Mouse (Mus musculus) liver, adult 2 months (tissue): ENCODE data around the gene D11Wsu47e. TPM values are rescaled to one million over a fixed set of nuclear protein-coding genes. Genes with fewer than 3 reads are reported as not detected.
"Not testable (repeated sequence)": the region's sequence is repeated elsewhere in the genome, so short reads cannot be mapped to it uniquely, and the experiment has no call there.

Experiments
- DNase-seq: peaks from one replicate; pipeline ENCODE4 v3.0.0-alpha.2; 2011; ENCODE audit warnings: low read depth, low spot score; ENCODE audit errors: extremely low read depth
- H3K27ac ChIP-seq: fragments of 200-500 bp; replicated peaks from 2 replicates; pipeline ENCODE4 v1.5.1; 2012; ENCODE audit warnings: low read depth, mild to moderate bottlenecking, control low read depth, inconsistent platforms, low read length; ENCODE audit not compliant: insufficient read depth
- H3K27me3 ChIP-seq: fragments of 200-500 bp; 2 replicates; pipeline ENCODE4 v1.6.1; 2012; ENCODE audit warnings: mild to moderate bottlenecking, moderate library complexity, low read length, inconsistent platforms; ENCODE audit not compliant: control insufficient read depth, insufficient read depth
- H3K36me3 ChIP-seq: fragments of 200-500 bp; 2 replicates; pipeline ENCODE4 v1.6.1; 2012; ENCODE audit warnings: low read length, inconsistent platforms; ENCODE audit not compliant: control insufficient read depth, insufficient read depth
- H3K4me1 ChIP-seq: fragments of 200-500 bp; 2 replicates; pipeline ENCODE4 v1.6.1; 2011; ENCODE audit warnings: low read length; ENCODE audit not compliant: control insufficient read depth, insufficient read depth
- H3K4me3 ChIP-seq: fragments of 200-500 bp; 2 replicates; pipeline ENCODE4 v1.5.1; 2011; ENCODE audit warnings: low read depth, mild to moderate bottlenecking, control low read depth, low read length, moderate library complexity; ENCODE audit not compliant: insufficient read depth
- H3K79me2 ChIP-seq: fragments of 200-500 bp; 2 replicates; pipeline ENCODE4 v1.6.1; 2012; ENCODE audit warnings: inconsistent platforms, mild to moderate bottlenecking, low read length, moderate library complexity; ENCODE audit not compliant: control insufficient read depth, insufficient read depth
- H3K9ac ChIP-seq: fragments of 200-500 bp; 2 replicates; pipeline ENCODE4 v1.6.1; 2012; ENCODE audit warnings: low read depth, mild to moderate bottlenecking, control low read depth, inconsistent platforms, low read length
- CTCF ChIP-seq: fragments of 200-500 bp; IDR thresholded peaks from 2 replicates; pipeline ENCODE4 v1.5.1; 2011; ENCODE audit warnings: low read depth, low read length, control low read depth
- POLR2A ChIP-seq: fragments of 200-500 bp; IDR thresholded peaks from 2 replicates; pipeline ENCODE4 v1.6.1; 2011; ENCODE audit warnings: low read length, control low read depth; ENCODE audit not compliant: insufficient read depth; ENCODE audit errors: extremely low read depth
- WGBS: fragments of 180-500 bp; shearing (Covaris S2); methylation state at CpG from one replicate; pipeline ENCODE4 v1.1.7; 2018; 5-methylcytosine and 5-hydroxymethylcytosine counted together
- polyA plus RNA-seq: library from polyadenylated mRNA; depleted of rRNA; stranded (reverse); fragments of >200 nt; gene quantifications from 2 replicates; pipeline ENCODE4 v1.2.3, GENCODE M21; 2012
- total RNA-seq: library from RNA; depleted of rRNA; stranded (reverse); fragments of >200 nt; gene quantifications from 2 replicates; pipeline ENCODE4 v1.2.3, GENCODE M21; 2014

Gene D11Wsu47e
- total and polyA plus RNA-seq, 2 experiments: 4.1 to 4.5 TPM

- H3K9ac ChIP-seq: no peak overlapping the region
- H3K4me1 ChIP-seq: peaks cover 4% of the 10 kb centered on the region; the same call in 1 of the 2 replicates
- H3K4me3 ChIP-seq: no peak overlapping the region
- WGBS: 94% methylated on average over 15 of the region's 15 CpGs
- TF ChIP-seq POLR2A (no peak), CTCF (no peak)
- no peak for DNase-seq
- H3K36me3 ChIP-seq: peaks cover 28% of the 10 kb centered on the region
- H3K27ac ChIP-seq: no peak overlapping the region
- H3K79me2 ChIP-seq: no peaks in the 10 kb centered on the region
- H3K27me3 ChIP-seq: no peaks in the 10 kb centered on the region
Observed at GRCm38 (mm10) chr11:113654105-113654504, 30.1 kb upstream of the D11Wsu47e start.

GRCm38 (mm10) chr11:113654561-113655270, 29.5 kb upstream of the D11Wsu47e start:
- H3K36me3 ChIP-seq: peaks cover 32% of the 10 kb centered on the region

GRCm38 (mm10) chr11:113656511-113656932, 27.7 kb upstream of the D11Wsu47e start:
- WGBS: 75% methylated on average over 8 of the region's 8 CpGs

More at GRCm38 (mm10) chr11:113654561-113655270, 29.5 kb upstream of the D11Wsu47e start:
- Histone ChIP-seq H3K79me2 (no peaks in the 10 kb centered on the region), H3K27ac (no peak overlapping the region), H3K9ac (no peak overlapping the region), H3K4me3 (no peak overlapping the region), H3K4me1 (peaks cover 4% of the 10 kb centered on the region; the same call in 1 of the 2 replicates), H3K27me3 (no peaks in the 10 kb centered on the region)
- DNase-seq: no peak
- WGBS: 94% methylated on average over 18 of the region's 18 CpGs
- TF ChIP-seq CTCF: no peak
- no peak for TF ChIP-seq POLR2A

GRCm38 (mm10) chr11:113657221-113657620, 27.0 kb upstream of the D11Wsu47e start:
- no peak for DNase-seq
- no peaks in the 10 kb centered on the region for H3K4me1 ChIP-seq
- H3K27ac ChIP-seq: no peak overlapping the region
- H3K4me3 ChIP-seq: no peak overlapping the region
- no peak overlapping the region for H3K9ac ChIP-seq
- TF ChIP-seq POLR2A (no peak), CTCF (no peak)
- H3K36me3 ChIP-seq: peaks cover 39% of the 10 kb centered on the region
- WGBS: 70% methylated on average over 4 of the region's 4 CpGs
- H3K79me2 ChIP-seq: no peaks in the 10 kb centered on the region
- H3K27me3 ChIP-seq: no peaks in the 10 kb centered on the region

More at GRCm38 (mm10) chr11:113656511-113656932, 27.7 kb upstream of the D11Wsu47e start:
- no peak overlapping the region for H3K27ac ChIP-seq
- H3K27me3 ChIP-seq: no peaks in the 10 kb centered on the region
- H3K4me3 ChIP-seq: no peak overlapping the region
- DNase-seq: no peak
- TF ChIP-seq CTCF: no peak
- TF ChIP-seq POLR2A: no peak
- H3K9ac ChIP-seq: no peak overlapping the region
- peaks cover 41% of the 10 kb centered on the region for H3K36me3 ChIP-seq
- no peaks in the 10 kb centered on the region for H3K4me1 ChIP-seq
- no peaks in the 10 kb centered on the region for H3K79me2 ChIP-seq

GRCm38 (mm10) chr11:113658319-113658718, 25.9 kb upstream of the D11Wsu47e start:
- no peaks in the 10 kb centered on the region for H3K27me3 ChIP-seq
- no peaks in the 10 kb centered on the region; the same call in 1 of the 2 replicates for H3K79me2 ChIP-seq
- no peaks in the 10 kb centered on the region for H3K4me1 ChIP-seq
- TF ChIP-seq POLR2A: no peak
- no peak for TF ChIP-seq CTCF
- WGBS: 91% methylated on average over 8 of the region's 8 CpGs
- no peak overlapping the region for H3K4me3 ChIP-seq
- peaks cover 37% of the 10 kb centered on the region for H3K36me3 ChIP-seq
- no peak overlapping the region for H3K9ac ChIP-seq
- DNase-seq: no peak
- no peak overlapping the region for H3K27ac ChIP-seq

- Histone ChIP-seq H3K4me1 (no peaks in the 10 kb centered on the region), H3K79me2 (no peaks in the 10 kb centered on the region; the same call in 1 of the 2 replicates), H3K27ac (no peak overlapping the region), H3K27me3 (no peaks in the 10 kb centered on the region), H3K9ac (no peak overlapping the region), H3K4me3 (no peak overlapping the region), H3K36me3 (peaks cover 41% of the 10 kb centered on the region)
- WGBS: 71% methylated on average over 4 of the region's 4 CpGs
- no peak for DNase-seq
- TF ChIP-seq CTCF (no peak), POLR2A (no peak)
Observed at GRCm38 (mm10) chr11:113658763-113659162, 25.4 kb upstream of the D11Wsu47e start.

GRCm38 (mm10) chr11:113660213-113660612, 24.0 kb upstream of the D11Wsu47e start:
- 100% methylated on average over 3 of the region's 3 CpGs for WGBS
- H3K4me1 ChIP-seq, H3K27ac ChIP-seq, H3K9ac ChIP-seq, DNase-seq, H3K27me3 ChIP-seq, H3K4me3 ChIP-seq, H3K79me2 ChIP-seq: not testable (repeated sequence)
- H3K36me3 ChIP-seq: peaks cover 33% of the 10 kb centered on the region
